Mouse (Mus musculus): ENCODE results near the gene Ermp1.

The Ermp1 gene

DNA sequence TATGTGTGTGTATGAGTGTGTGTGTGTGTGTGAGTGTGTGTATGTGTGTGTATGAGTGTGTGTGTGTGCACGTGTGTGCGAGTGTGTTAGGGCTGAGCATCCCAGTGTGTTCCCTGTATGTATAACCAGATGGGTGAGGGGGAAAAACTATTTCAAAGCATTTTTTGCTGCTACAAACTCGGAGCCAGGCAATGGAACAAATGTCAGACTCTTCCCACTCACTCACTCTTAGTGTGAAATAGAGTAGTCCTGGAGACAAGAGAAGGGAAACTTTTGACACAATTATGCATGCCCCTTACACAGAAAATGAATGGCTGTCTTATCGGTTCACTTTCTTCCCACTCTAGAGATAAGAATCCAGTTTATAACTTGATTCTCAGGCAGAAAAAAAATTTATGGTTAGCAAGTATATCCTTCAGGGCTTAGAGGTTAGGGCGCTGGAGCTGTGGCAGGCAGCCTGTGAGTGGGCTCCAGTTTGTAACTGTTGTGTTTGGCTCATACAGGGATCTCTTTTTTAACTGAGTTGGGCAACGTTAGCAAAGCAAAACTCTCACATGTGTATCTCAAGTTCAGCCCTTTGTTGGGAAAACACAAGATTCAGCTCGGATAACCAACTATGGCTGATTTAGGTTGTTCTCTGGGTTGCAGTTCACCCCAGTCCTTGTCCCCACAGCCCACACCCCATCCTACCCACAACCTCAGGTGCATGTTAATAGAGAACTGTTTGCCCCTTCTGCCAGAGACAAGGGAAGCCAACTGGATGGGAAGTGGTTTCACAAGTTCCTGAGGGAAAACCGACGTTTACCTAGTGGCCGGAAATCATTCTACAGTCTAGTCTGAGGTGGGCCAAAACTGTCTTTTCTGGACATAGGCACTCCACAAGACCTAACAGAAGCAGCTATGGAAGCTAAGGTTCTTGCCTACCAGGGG lies 12.9 kb upstream of the Ermp1 start:
- DNase-seq = no peak

DNA sequence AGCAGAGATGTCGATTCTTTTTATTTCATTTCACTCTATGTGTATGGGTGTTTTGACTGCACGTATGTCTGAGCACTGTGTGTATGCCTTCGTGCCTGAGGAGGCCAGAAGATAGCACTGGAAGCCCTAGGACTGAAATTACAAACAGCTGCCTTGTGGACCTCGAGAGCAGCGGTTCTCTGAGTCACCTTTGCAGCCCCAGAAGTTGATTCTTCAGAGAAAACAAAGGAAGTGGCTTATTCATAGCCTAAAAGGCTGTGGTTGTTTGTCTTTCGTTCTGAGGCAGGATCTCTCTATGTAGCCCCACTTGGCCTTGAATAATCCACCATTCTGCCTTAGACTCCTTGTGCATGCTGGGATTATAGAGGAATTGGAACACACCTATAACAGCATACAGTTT lies 11.5 kb upstream of the Ermp1 start:
- DNase-seq = no peak

DNA sequence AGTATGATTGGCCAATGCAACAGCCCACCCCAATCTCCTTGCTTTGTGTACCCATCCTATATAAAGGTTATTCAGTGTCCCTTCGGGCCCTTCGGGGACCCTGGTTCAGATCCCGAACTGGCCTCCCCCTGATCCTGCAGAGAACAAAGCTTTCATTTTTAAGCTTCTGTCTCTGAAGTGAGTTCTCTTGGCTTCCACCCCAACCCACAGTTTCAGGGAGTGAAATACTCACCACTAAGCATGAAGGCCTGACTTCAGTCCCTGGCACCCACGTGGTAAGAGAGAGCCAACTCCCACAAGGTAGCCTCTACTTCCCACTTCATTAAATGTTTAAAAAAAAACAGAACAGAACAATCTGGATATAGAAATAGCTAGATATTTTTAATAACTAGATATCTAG lies 10.6 kb upstream of the Ermp1 start:
- no peak for DNase-seq

DNA sequence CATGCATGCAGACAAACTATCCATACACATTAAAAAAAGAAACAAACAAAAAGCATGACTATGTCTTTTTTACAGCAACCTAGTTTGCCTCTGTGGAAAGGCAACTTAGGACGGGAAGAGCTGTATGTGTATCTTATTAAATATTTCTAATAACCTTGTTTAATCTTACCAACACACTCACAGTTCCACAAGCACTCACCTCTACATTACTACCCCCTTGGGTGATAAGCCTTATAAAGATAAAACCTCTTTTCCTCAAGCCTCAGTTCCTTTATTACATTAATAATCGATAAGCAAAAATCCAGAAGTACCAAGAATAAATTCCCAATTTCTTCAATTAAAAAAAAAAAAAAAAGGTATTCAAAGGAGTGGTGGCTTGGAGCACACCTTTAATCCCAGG lies 9.3 kb upstream of the Ermp1 start:
- DNase-seq = no peak

DNA sequence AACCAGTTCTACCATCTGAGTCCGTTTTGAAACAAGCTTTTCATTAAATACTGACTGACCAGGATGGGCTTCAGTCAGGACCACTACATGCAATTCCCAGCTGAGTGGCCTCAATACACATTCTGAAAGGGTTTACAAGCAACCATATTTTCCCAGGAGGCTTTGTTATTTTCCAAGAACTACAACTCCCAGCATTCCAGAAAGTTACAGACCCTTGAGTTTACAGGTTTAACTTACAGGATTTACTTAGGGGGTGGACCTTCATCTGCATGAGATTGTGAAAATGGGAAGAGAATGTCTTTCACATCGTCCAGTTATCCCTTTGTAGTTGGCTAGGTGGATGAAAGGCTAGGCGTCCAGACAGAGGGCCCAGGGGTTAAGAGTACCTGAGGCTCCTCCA lies 8.8 kb upstream of the Ermp1 start:
- DNase-seq = no peak

DNA sequence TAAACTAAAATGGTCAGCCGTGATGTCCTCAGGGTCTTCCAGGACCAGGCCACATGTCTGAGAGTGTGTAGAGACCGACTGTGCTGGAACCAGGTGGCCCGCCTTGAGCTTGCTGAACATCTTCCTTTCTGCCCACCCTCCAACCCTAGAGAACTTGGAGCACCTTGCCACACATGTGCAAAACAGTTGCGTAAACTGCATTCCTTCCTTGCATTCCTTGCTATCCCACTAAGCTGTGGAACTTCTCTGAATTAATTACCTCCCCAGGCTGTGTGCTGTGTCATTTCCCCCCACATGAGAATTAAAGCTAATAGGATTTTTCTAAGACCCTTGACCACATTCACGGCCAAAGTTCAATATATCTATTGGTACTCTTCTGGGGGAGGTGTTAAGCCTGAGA lies 8.4 kb upstream of the Ermp1 start:
- DNase-seq = no peak

DNA sequence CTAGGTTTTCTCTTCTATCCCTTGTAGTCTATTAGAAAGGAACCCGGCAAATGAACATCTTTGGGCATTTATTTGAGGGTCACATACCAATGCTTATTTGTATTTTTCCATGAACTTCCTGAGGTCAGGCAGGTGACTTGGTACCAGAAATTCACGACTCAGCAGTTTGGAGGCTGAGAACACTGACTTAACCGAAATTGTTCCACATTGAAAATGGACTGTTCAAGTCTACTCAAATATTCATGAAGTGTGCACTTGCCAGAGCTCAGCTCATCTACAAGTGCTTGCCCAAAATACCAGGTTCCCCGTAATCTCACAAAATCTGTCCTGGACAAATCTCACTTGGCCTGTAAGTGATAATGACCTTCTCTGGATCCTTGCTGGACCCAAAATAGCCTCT lies 7.8 kb upstream of the Ermp1 start:
- no peak for DNase-seq

DNA sequence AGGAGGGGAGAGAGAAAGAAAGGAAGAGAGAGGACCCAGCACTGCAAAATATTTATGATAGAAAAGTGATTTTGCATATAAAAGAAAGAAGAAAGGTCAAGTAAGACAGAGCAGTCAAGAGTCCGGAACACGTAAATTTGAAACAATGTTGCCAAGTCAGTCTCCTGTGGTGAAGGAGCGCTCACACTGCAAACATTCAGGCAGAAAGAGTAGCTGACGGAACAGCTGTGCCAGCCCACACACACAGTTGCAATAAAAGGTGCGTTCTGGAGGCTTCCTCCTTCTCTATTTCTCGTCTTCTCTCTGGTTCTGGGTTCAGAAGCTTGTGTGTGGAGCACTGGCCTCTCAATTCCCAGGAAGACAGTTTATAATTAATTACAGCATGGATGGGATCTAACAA lies 6.9 kb upstream of the Ermp1 start:
- no peak for DNase-seq

DNA sequence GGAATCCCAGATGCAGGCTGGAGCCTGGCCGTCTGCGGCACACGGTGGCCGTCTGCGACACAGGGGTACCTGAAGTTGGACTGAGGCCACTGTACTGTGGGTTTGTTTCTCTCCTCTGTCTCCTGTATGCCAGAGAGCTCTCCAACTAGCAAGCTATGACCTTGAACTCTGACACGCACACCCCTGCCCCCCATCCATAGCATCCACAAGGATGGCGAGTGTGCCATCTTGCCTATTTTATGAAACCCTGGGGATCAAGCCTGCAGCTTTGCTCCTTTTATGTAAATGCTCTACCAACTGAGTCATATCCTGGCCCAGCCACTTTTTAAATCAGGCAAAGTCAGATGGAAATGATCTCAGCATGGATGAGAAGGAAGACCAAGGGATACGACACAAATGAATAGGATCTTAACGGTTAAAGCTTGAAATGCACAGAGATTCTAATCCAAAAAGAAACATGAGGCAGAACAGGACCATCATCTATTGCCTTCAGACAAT lies 5.6 kb upstream of the Ermp1 start:
- DNase-seq = no peak

DNA sequence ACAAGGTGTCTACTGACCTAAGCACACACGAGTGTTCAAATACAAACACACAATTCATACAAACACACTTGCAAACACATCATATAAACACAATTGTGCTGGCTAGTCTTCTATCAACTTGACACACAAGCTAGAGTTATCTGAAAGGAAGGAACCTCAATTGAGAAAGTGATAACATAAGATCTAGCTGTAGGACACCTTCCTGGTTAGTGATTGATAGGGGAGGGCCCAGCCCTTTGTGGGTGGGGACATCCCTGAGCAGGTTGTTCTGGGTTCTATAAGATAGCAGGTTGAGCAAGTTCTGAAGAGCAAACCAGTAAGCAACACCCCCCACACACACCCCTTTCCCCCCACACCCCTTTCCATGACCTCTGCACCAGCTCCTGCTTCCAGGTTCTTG lies 1.5 kb upstream of the Ermp1 start:
- DNase-seq = no peak

DNA sequence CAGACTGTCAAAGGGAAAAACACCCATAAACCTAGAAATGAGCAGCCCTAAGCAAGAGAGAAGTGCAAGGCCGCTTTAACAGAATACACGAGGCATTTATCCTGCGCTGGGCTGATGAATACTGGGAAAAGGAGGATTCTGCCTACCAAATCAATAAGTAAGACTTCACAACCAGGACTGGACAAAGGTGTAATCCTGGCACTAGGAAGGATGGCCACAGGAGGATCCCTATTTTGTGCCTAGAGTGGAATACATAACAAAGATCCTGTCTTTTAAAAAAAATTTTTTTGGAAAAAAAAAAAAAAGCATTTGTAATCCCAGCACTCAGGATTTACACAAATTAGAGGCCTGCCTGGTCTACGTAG lies 317 bp upstream of the Ermp1 start:
- DNase-seq = no peak

DNA sequence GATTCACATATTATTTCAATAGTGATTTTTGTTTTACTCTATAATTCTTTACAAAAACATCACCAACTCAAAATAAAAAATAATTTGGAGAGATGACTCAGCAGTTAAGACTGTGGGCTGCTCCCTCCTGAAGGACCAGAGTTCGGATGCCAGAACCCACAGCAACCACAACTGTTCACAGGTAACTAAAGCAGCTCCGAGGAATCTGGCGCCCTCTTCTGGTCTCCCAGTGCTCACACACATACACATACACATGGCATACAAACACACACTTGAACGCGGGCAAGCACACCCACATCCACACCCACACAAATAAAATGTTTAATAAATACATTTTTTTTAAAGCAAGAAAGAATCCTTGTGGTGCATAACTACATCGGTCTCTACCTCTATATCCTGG lies 3.5 kb downstream of the Ermp1 start:
- DNase-seq = no peak

DNA sequence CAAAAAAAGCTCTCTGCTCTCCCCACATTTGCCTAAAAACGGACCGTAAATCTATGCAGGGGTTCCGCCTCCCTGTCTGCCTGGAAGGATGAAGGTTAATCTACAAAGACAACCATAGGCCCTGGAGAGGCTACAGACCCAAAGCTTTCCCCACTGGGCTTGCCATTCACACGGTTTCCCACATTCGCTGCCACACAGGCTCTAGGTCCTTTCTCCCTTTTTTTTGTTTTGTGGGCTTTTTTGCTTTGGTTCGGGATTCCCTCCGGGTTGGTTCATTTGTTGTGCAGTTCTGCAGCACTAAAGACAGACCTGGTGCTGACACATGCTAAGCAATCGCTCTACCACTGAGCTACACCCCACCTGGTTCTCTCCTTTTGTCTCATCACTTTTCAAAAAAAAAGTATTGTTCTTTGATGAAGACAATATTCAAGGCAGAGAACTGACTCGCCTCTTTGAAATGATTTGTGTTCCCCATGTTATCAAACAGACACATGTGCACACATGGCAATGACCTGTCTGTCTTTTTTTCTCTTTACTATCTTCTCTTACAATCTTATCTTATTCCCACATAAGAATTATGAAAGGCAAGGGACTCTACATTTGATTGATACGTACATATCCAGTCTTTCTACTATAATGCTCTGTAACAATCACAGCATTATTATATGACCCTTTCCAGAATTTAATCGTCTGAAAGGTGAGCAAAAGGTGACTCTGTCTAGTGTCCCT lies 4.9 kb downstream of the Ermp1 start:
- DNase-seq = no peak

DNA sequence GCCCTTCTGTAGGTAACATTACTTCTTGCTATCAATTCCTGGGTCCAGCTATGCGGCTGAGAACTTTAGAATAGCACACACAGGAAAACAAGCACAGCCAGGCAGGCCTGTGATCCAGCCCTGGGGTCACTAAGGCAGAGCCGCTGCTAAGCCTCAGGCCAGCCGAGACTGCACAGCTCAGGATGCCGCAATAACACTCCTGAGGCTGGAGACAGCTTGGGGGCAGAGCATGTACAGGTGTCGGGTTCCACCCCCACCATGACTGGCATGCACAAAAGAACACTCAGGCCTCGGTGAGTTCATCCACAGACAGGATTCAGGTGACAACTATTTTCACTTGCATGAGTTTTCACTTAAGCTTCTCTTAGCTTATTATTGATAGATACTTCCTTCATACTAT lies 6.0 kb downstream of the Ermp1 start:
- DNase-seq = no peak

DNA sequence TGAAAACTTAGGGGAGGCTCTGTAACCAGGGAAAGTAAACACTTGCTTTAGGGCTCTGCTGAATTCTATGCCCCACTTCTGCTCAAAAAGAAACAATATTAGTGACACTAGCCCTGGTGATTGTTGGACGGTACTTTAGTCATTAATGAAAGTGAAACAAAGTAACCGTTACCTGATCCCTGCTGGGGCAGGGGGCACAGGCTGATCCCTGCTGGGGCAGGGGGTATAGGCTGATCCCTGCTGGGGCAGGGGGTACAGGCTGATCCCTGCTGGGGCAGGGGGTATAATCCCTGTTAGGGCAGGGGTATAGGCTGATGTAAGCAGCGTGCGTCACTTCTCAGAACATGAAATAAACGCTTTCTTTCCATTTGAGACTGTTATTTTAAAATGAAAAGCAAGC lies 6.7 kb downstream of the Ermp1 start:
- no peak for DNase-seq

DNA sequence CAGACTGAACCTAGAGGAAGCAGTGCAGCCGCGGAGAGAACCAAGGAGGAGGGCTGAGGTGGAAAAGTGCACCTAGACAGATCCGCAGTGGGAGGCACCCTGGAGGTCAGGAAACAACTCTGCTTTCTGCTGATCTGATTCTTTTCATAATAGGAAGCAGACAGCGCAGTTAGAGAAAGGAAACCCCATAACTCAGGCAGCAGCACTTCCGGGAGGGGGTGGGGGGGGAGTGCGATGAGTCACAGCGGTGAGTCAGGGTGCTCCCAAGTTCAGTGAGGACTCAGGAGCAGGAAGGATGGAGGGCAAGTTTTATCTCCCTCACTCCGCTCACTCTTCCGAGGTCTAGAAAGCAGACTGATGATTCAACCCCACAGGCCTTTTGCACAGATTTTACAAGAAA lies 7.2 kb downstream of the Ermp1 start:
- DNase-seq = peak; percentile 19

DNA sequence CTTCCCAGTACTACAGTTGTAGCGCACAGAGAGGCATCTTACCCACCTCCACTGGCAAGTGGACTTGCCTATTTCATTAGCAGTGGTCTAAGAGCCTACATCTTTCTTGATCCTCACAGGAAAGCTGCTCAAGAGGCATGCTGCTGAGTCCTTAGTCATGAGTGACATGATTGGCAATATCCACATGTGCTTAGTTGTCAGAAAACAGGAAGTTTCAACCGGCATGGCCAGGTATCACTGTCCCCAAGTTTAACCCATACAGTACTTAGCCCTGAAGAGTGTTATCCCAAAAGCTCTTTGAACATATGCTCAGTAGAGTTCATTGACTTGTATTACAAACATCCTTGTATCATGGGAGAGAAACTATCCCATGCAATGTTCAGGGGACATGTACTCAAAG lies 36.1 kb downstream of the Ermp1 start:
- DNase-seq = no peak

DNA sequence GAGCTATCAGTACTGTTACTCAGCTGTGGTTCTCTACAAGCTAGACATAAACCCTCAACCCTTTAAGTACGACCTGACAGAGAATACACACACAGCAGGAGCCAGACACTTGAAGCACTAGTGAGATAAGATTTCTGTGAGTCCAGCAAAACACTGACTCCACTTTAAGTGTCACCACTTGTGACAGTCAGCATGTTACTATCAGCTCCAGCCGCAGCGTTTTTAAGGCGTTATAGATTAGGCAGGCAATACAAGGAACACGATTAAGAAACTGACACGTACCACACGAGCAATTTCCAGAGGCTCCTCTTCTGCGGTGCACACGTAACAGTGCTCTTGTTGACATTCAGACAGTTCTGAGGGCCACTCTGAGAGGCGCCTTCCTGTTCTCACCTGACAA lies 37.3 kb downstream of the Ermp1 start:
- no peak for DNase-seq

DNA sequence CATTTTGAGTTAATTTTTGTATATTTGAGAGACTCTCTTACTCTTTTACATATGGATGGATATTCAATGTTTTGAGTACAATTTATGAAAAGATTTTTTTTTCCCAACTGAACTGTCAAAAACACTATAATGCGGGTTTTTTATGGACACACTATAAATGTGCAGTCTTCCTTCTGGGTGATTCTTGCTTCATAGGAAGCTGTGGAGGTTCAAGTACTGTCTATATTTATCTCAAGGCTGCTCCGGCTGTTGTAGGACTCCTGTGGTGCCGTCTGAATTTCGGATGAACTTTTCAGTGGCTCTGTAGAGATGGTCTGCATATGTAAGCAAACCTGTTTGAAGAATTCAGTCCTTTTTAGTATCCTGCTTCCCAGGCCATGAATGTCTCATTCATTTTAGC lies 40.0 kb downstream of the Ermp1 start:
- no peak for DNase-seq

DNA sequence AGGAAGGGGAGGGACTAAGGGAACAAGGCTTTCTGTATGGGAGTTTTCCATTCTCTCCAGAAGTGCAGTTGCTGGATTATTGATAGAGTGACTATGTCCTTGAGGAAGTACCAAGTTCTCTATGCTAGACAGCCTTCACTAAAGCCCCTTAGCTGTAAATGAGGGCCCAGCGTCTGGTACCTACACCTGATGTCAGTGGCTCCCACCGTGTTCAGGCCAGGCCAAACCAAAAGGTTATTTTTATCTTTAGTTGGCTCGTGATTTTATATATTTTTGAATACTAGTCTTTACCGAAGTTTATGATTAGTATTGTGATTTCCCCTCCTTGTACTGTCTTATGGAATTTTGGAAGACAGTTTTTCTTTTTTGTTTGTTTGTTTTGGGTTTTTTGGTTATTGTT lies 40.7 kb downstream of the Ermp1 start:
- no peak for DNase-seq

DNA sequence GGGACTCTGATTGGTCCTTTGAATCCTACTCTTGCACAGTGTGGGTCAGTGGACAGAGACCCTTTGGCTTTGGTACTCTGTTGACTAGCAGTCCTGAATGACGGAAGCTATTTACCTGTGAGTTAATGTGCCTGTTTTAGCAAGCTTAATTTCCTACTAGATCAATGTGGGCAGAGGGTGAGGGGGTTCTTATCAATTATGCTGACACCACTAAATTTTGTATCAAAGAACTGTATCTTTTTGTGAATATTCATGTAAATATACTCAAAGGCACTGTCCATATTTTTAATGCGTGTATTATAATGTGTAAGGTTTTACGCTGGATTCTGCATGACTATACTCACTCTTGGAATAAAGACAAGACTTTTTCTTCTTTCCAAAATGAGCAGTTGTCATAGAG lies 43.6 kb downstream of the Ermp1 start:
- DNase-seq = no peak

DNA sequence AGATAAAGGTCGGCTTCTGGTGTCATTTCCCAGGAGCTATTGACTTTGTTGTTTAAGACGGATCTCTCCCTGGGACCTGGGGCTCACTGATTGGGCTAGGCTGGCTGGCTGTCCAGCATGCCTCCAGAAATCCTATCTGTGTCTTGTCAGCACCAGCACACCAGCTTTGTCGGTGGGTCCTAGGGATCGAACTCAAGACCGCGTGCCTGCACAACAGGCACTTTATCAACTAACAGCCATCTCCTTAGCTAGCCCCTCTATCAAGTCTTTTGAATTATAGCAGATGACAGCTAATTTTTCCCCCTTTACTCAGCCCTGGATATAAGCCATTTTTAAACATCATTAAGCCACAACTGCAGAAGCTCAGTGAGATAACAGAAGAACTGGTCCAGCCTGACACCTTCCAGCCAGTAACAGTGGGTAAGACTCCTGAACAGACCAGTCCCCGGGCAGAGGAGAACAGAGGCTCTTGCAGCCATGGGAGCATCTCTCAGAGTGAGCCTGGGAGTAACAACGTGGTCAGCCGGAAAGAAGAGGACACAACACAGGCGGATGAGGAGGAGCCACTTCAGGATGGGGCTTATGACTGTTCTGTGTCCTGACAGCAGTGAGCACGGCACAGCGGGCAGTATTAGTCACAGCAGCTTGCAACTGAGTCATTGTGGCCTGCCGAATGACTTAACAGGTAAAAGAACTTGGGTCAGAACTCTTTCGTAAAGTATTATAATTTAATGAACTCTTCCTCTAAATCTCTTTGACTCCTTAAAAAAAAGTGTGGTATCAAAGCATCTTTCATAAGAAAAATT lies 44.5 kb downstream of the Ermp1 start:
- DNase-seq = no peak

DNA sequence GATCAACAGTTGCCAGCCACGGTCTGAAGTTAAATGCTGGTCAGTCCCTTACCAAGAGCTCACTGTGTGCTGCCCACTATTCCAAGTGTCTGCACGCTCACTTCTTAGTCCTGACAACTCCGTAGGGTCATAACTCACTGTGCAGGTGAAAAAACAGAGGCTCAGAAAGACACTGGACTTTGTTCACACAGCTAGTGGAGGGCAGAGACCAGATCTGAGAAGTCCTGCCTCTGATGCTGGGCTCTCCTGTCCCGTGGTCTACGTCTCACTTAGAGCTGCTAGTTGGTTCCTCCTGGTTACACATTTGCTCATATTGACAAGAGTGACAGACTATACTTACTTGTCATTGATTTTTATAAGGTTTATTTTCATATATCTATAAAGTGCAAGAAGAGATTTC lies 49.2 kb downstream of the Ermp1 start:
- DNase-seq = no peak

DNA sequence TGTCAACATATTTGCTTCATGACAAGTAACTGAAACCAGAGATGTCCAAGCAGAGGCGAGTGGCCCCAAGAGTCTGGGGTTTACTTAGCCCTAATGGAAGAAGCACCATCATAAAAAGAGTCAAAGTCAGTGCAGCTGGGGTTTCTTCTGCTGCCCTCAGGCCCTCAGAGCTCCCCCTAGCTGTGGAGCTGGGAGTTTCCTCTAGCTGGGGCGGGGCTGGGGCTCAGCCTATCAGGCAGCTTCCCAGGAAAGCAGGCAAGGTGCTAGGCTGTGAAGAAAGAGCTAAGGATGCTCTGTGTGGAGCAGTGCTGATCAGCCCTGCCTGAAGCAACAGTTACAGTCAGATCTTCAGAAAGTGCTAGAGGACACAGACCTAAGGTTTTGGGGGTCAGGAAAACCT lies 51.2 kb downstream of the Ermp1 start:
- peak; percentile 46 for DNase-seq
